Mouse (Mus musculus) G1E (cell line): ENCODE results near the gene Pskh1.

Source experiments
- CTCF ChIP-seq: IDR thresholded peaks from 2 replicates; pipeline ENCODE4 v1.5.1; 2012; ENCODE audit warnings: low read depth, low read length, inconsistent platforms, mixed read lengths
- GATA1 ChIP-seq: IDR thresholded peaks from 2 replicates; pipeline ENCODE4 v1.6.1; 2012; ENCODE audit warnings: borderline replicate concordance, low read length, inconsistent platforms, mixed read lengths
- GATA2 ChIP-seq: IDR thresholded peaks from 2 replicates; pipeline ENCODE4 v1.6.1; 2012; ENCODE audit warnings: low read depth, low read length, inconsistent platforms, borderline replicate concordance
- POLR2AphosphoS5 ChIP-seq: IDR thresholded peaks from 2 replicates; pipeline ENCODE4 v1.6.1; 2012; ENCODE audit warnings: low read depth, low read length, inconsistent platforms; ENCODE audit not compliant: insufficient replicate concordance

DNA sequence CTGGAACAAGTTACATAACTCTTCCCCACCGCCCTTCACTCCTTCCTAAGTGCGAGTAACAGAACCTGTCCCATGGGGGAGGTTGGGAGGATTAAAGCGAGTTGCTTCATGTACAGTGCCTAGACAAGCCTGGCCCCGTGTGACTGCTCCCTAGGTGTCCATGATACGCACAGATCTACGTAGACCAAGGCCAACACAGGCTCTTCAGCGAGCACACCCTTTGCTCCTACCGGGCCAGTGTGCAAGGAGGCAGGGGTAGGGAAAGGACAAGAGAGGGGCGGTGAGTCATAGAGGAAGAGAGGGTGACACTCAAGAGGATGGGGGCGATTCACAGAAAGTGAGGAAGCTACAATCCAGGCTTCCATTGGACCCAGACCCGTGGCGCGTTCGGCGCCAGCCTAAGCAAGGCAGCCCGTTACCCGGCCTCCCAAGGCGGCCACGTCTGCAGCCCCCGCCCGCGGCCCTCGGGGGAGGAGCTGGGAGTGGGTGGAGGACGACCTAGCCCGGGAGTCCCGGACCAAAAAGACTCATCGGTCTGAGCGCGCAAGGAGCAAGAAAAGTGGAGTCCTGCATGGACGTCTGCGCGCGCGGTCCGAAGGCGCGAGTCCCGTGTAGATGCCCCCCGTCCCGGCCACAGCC is 65.1 kb downstream of the Pskh1 start:
- TF ChIP-seq CTCF (no peak), POLR2AphosphoS5 (no peak), GATA1 (no peak), GATA2 (no peak)
